In genomic region chr8:120505082-120505511, GRCm38 (mm10) we compare ENCODE assay signal across 8 mouse cellular contexts.
DNase-seq lines count a peak whose midpoint lies in the region; ATAC-seq and TF ChIP-seq lines count a peak whose summit lies in the region.

No protein-coding gene starts in this region.

- H3K4me1 ChIP-seq in kidney, postnatal 0 days (replicated peaks; ENCODE audit: insufficient read depth, low read length): peaks cover 50% of the 10 kb centered on the region
- H3K4me1 ChIP-seq in hindbrain, embryonic 10.5 days (replicated peaks): peaks cover 100% of the 10 kb centered on the region
- H3K4me1 ChIP-seq in midbrain, embryonic 12.5 days: peaks cover 98% of the 10 kb centered on the region

- DNase-seq in kidney, postnatal 0 days (ENCODE audit: low spot score): peak; percentile 69
- no peak for DNase-seq in kidney, adult 11 months
- peak; percentile 92 for DNase-seq in cerebellum, adult 9-11 months
- peak; percentile 79 for DNase-seq in hindbrain, embryonic 10.5 days (ENCODE audit: low spot score)
- DNase-seq in left cerebral cortex, adult 18-20 months (ENCODE audit: low spot score in 2 of 2): no peak
- DNase-seq in frontal cortex, adult 2 months (ENCODE audit: extremely low spot score in 1 of 2, low spot score in 1 of 2): no peak

- no peak for TF ChIP-seq CTCF in kidney, postnatal 0 days (IDR thresholded peaks at IDR 0.05; ENCODE audit: low read depth)

- H3K9ac ChIP-seq in kidney, postnatal 0 days (ENCODE audit: low read depth, low read length): peak overlapping the region; percentile 35; the same call in 1 of the 2 replicates
- H3K9ac ChIP-seq in midbrain, embryonic 12.5 days (replicated peaks): peak overlapping the region; percentile 39

- H3K4me2 ChIP-seq in kidney, postnatal 0 days (ENCODE audit: low read length): peak overlapping the region; percentile 45
- H3K4me2 ChIP-seq in midbrain, embryonic 12.5 days (replicated peaks): peak overlapping the region; percentile 56

- ATAC-seq in kidney, postnatal 0 days (replicated peaks; ENCODE audit: low FRiP score, low read depth): no peak
- ATAC-seq in midbrain, embryonic 12.5 days (ENCODE audit: low FRiP score, low read depth): peak; percentile 35
- ATAC-seq in megakaryocyte-erythroid progenitor cell, adult 5-6 weeks (replicated peaks; ENCODE audit: low FRiP score, low TSS enrichment, poor library complexity, severe bottlenecking): no peak; the same call in 1 of the 2 replicates

- no peaks in the 10 kb centered on the region for H3K36me3 ChIP-seq in kidney, postnatal 0 days (ENCODE audit: insufficient read depth, low read length)
- H3K36me3 ChIP-seq in hindbrain, embryonic 10.5 days: no peaks in the 10 kb centered on the region
- H3K36me3 ChIP-seq in midbrain, embryonic 12.5 days: no peaks in the 10 kb centered on the region

- no peak overlapping the region for H3K4me3 ChIP-seq in kidney, postnatal 0 days (replicated peaks; ENCODE audit: low read depth, low read length)
- H3K4me3 ChIP-seq in hindbrain, embryonic 10.5 days: peak overlapping the region; percentile 42
- peak overlapping the region; percentile 30 for H3K4me3 ChIP-seq in midbrain, embryonic 12.5 days

- H3K27ac ChIP-seq in kidney, postnatal 0 days: peak overlapping the region; percentile 48; the same call in 1 of the 2 replicates
- H3K27ac ChIP-seq in hindbrain, embryonic 10.5 days: peak overlapping the region; percentile 84
- H3K27ac ChIP-seq in midbrain, embryonic 12.5 days (replicated peaks): peak overlapping the region; percentile 95

- no peaks in the 10 kb centered on the region for H3K27me3 ChIP-seq in kidney, postnatal 0 days (ENCODE audit: insufficient read depth, low read length)
- peaks cover 85% of the 10 kb centered on the region for H3K27me3 ChIP-seq in hindbrain, embryonic 10.5 days (ENCODE audit: insufficient read depth, poor library complexity, severe bottlenecking)
- H3K27me3 ChIP-seq in midbrain, embryonic 12.5 days: peaks cover 53% of the 10 kb centered on the region

- 4% methylated on average over 19 of the region's 19 CpGs for WGBS in kidney, postnatal 0 days
- under 1% methylated on average over 19 of the region's 19 CpGs for WGBS in hindbrain, embryonic 10.5 days
- WGBS in midbrain, embryonic 12.5 days: under 1% methylated on average over 19 of the region's 19 CpGs

- no peaks in the 10 kb centered on the region for H3K9me3 ChIP-seq in kidney, postnatal 0 days (replicated peaks; ENCODE audit: low read length)
- H3K9me3 ChIP-seq in hindbrain, embryonic 10.5 days: no peaks in the 10 kb centered on the region
- no peaks in the 10 kb centered on the region for H3K9me3 ChIP-seq in midbrain, embryonic 12.5 days

Comparison
In these comparisons a context has a peak if more than half of its experiments do, and no peak if none do; other contexts are left out.
1. DNase-seq: peak in kidney, postnatal 0 days (single experiment), cerebellum, adult 9-11 months (single experiment) and hindbrain, embryonic 10.5 days (single experiment); none in kidney, adult 11 months (single experiment), left cerebral cortex, adult 18-20 months (0 of 2) and frontal cortex, adult 2 months (0 of 2).
2. Peak in every context shown above with its lines, with median percentiles within 50 percentile points of each other: H3K27ac ChIP-seq.